Mouse (Mus musculus): ENCODE results near the gene Alg11. TPM values are rescaled to one million over a fixed set of nuclear protein-coding genes. Genes with fewer than 3 reads are reported as not detected.

Alg11 gene
- 10 to 100 TPM; 22.5 to 24.1 TPM for total RNA-seq (2023)

GRCm38 (mm10) chr8:22060446-22060889 is at the start of gene Alg11:
Gene Alg11, plus strand, starts transcription at chr8:22060721.

GRCm38 (mm10) chr8:22059821-22060445 is 588 bp upstream of the Alg11 start, which contains the start of gene Atp7b:
Gene Atp7b, minus strand, starts transcription at chr8:22060305.

Other genes with a start within 250 kb of the Alg11 start
- not detected for gene Defb50, start 237.2 kb upstream of the Alg11 start, total RNA-seq (2023)
- not detected for gene Defb2, start 220.8 kb upstream of the Alg11 start, total RNA-seq (2023)
- gene Defb10, start 201.8 kb upstream of the Alg11 start, total RNA-seq (2023) = not detected
- not detected for gene Defb9, start 175.3 kb upstream of the Alg11 start, total RNA-seq (2023)
- gene Defb11, start 154.3 kb upstream of the Alg11 start, total RNA-seq (2023) = not detected
- gene Defb15, start 128.0 kb upstream of the Alg11 start, total RNA-seq (2023) = not detected
- not detected for gene Defb35, start 122.4 kb upstream of the Alg11 start, total RNA-seq (2023)
- not detected for gene Defb13, start 114.0 kb upstream of the Alg11 start, total RNA-seq (2023)
- not detected for gene Fam90a1a, start 102.0 kb upstream of the Alg11 start, total RNA-seq (2023)
- gene Ccdc70, start 90.9 kb upstream of the Alg11 start, total RNA-seq (2023) = not detected
- gene Atp7b, start 416 bp upstream of the Alg11 start, total RNA-seq (2023) = under 1 TPM in 1 of 2 experiments, not detected in 1; 0.53 TPM
- gene Nek5, start 64.3 kb downstream of the Alg11 start, total RNA-seq (2023) = not detected
- 1 to 10 TPM; 5.7 to 8.2 TPM for gene Nek3, start 105.7 kb downstream of the Alg11 start, total RNA-seq (2023)
- gene Ckap2, start 125.1 kb downstream of the Alg11 start, total RNA-seq (2023) = 1 to 10 TPM; 5.6 to 6.9 TPM
- gene Vps36, start 132.1 kb downstream of the Alg11 start, total RNA-seq (2023) = 10 to 100 TPM; 28.0 to 39.3 TPM
- under 1 TPM; 0.21 to 0.64 TPM for gene Thsd1, start 166.6 kb downstream of the Alg11 start, total RNA-seq (2023)
- not detected for gene Tpte, start 222.7 kb downstream of the Alg11 start, total RNA-seq (2023)

Data from T-cell, adult 66 days (primary cell).